Mouse (Mus musculus): ENCODE measurements around the gene Olfr656.

DNA sequence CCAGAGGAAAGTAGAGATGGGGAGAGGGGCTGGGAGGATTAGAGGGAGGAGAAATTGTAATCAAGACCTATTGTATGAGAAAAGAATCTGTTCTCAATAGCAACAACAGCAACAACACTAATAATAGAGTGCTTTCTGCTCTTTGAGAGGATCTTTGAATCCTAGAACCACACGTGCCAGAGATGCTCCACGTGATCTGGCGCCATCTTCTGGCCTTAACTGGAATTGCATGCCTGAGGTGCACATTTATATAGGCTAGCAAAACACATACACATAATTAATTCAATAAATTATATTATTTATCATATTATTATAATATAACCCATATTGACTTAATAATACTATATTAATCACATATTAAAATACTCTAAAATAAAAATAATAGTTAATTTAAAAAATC lies 10.6 kb upstream of the Olfr656 start:
- no peak for TF ChIP-seq CTCF (IDR thresholded peaks at IDR 0.05; ENCODE audit: insufficient read depth, low read depth, low read length)
- no peak for TF ChIP-seq POLR2A (IDR thresholded peaks at IDR 0.05; ENCODE audit: insufficient read depth, low read depth, low read length)
